Mouse (Mus musculus) midbrain, embryonic 11.5 days (tissue): ENCODE measurements around the gene Il17f. TPM values are rescaled to one million over a fixed set of nuclear protein-coding genes. Genes with fewer than 3 reads are reported as not detected.
"Not testable (repeated sequence)": the region's sequence is repeated elsewhere in the genome, so short reads cannot be mapped to it uniquely, and the experiment has no call there.

Source experiments
- ATAC-seq: fragments of 200-750 bp; cut with Nextera tagmentation; 2 replicates; pipeline ENCODE4 v1.8.0; 2017; ENCODE audit warnings: moderate TSS enrichment, moderate library complexity; ENCODE audit not compliant: low FRiP score
- DNase-seq: peaks from one replicate; pipeline ENCODE4 v3.0.0; 2015; ENCODE audit warnings: low spot score; ENCODE audit errors: missing footprints
- H3K27ac ChIP-seq: fragments of 300-500 bp; sonication (generic); 2 replicates; pipeline ENCODE4 v1.5.1; 2014; ENCODE audit warnings: low read depth, low read length
- H3K27me3 ChIP-seq: fragments of 300-500 bp; sonication (generic); 2 replicates; pipeline ENCODE4 v1.6.1; 2014; ENCODE audit warnings: mild to moderate bottlenecking, low read length, moderate library complexity, mixed read lengths; ENCODE audit not compliant: control insufficient read depth, insufficient read depth
- H3K36me3 ChIP-seq: fragments of 300-500 bp; sonication (generic); 2 replicates; pipeline ENCODE4 v1.6.1; 2014; ENCODE audit warnings: mild to moderate bottlenecking, low read length, moderate library complexity, mixed read lengths; ENCODE audit not compliant: control insufficient read depth, insufficient read depth
- H3K4me1 ChIP-seq: fragments of 300-500 bp; sonication (generic); 2 replicates; pipeline ENCODE4 v1.6.1; 2014; ENCODE audit warnings: low read length; ENCODE audit not compliant: control insufficient read depth, insufficient read depth
- H3K4me2 ChIP-seq: fragments of 300-500 bp; sonication (generic); 2 replicates; pipeline ENCODE4 v1.6.1; 2014; ENCODE audit warnings: mild to moderate bottlenecking, moderate library complexity
- H3K4me3 ChIP-seq: fragments of 300-500 bp; sonication (generic); 2 replicates; pipeline ENCODE4 v1.5.1; 2014; ENCODE audit warnings: low read depth, low read length
- H3K9ac ChIP-seq: fragments of 300-500 bp; sonication (generic); 2 replicates; pipeline ENCODE4 v1.6.1; 2014; ENCODE audit warnings: low read length
- H3K9me3 ChIP-seq: fragments of 300-500 bp; sonication (generic); 2 replicates; pipeline ENCODE4 v1.6.1; 2016; ENCODE audit warnings: low read length; ENCODE audit not compliant: control insufficient read depth
- WGBS: fragments of 180-500 bp; shearing (Covaris S2); extraction: QIAGEN DNeasy Blood & Tissue Kit; methylation state at CpG from one replicate; pipeline ENCODE4 v1.1.7; 2014; 5-methylcytosine and 5-hydroxymethylcytosine counted together
- polyA plus RNA-seq: library from polyadenylated mRNA; unstranded; fragments of >200 nt; fragmentation: Nextera tagmentation; extraction: Ambion mirVana; gene quantifications from 2 replicates; pipeline ENCODE4 v1.2.1, GENCODE M21; 2014

Il17f gene
- polyA plus RNA-seq = 0.14 TPM in 1 of 2 replicates, not detected in the other

DNA sequence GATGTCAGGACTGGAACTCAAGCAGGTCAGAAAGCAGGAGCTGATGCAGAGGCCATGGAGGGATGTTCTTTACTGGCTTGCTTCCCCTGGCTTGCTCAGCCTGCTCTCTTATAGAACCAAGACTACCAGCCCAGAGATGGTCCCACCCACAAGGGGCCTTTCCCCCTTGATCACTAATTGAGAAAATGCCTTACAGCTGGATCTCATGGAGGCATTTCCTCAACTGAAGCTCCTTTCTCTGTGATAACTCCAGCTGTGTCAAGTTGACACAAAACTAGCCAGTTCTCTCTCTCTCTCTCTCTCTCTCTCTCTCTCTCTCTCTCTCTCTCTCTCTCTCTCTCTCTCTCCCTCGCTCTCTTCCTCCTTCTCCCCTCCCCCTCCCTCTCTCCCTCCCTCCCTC is at the start of gene Il17f:
Il17f (minus strand) TSS at position 101 of the 400 bp plus-strand sequence.
- not testable (repeated sequence) for H3K4me2 ChIP-seq, DNase-seq, H3K36me3 ChIP-seq, H3K27ac ChIP-seq, H3K4me1 ChIP-seq, ATAC-seq, H3K9me3 ChIP-seq, H3K9ac ChIP-seq, H3K27me3 ChIP-seq, H3K4me3 ChIP-seq
- WGBS = 85% methylated on average over 1 of the region's 1 CpGs

DNA sequence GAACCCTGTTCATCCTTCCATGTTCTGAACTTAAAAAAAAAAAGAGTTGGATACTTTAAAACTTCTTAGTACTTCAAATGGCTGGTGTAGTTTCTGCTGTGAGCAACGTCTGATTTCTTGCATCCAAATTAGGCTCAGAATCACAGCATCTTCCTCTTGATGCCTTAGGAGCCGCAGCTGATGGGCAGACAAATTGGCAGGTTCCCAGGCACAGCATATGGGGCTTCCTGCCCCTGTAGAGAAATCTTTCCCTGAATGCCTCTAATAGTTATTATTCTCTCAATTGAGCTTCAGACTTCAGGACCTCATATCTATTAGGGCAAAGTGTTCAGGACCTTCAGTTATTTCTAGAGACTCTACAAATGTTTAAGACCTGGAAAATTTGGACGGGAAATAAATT is 49.5 kb upstream of the Il17f start:
- 83% methylated on average over 3 of the region's 3 CpGs for WGBS
- Histone ChIP-seq H3K9ac (no peak overlapping the region), H3K9me3 (no peaks in the 10 kb centered on the region), H3K4me2 (no peak overlapping the region), H3K4me1 (0 out of 2 replicates have a peak, but pooled peaks cover under 1% of the 10 kb centered on the region), H3K27me3 (no peaks in the 10 kb centered on the region), H3K27ac (no peak overlapping the region), H3K4me3 (no peak overlapping the region), H3K36me3 (no peaks in the 10 kb centered on the region)
- DNase-seq = no peak
- ATAC-seq = no peak

DNA sequence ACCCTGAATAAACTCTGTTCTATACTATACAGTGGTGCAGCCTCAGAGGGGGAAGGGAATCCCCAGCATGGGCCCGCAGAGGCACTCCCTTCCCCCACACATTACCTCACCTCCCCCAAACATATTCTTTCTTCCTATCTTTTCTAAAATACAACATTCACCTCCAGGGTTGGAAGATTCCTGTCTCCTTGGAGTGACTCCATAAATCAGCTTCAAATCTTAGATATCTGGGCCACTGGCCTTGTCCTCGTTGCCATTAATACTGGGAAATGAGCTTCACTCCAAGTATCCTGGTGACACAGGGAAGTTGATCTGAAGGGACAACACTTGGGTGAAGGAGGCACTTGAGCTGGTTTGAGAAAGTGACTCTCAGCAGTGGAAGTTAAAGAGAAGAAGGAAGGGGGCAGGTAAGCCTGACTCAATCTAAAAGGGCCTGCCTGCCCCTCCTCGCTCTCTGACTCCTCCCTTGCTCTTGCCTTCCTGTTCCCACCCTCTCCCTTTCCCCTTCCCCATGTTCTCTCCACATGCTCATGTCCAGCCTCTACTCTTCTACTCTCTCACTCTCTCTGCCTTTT is 46.2 kb upstream of the Il17f start:
- H3K4me2 ChIP-seq = no peak overlapping the region
- 88% methylated on average over 3 of the region's 3 CpGs for WGBS

DNA sequence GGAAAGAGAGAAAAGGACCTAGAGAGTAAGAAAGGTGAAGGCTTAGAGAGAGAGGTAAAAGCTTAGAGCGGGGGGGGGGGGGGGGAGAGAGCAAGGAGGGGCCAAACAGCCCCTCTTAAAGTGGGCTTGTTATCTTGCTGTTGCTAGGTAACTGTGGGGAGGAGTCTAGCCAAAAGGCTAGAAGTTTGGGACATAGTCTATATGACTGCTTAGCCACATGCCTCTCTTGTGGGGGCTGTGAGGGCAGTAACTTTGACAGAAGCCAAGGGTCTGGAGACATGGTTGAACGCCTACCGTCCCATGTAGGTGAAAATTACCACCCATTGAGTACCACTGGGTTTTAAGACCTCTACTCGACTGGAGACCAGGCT is 42.7 kb upstream of the Il17f start:
- WGBS = 85% methylated on average over 4 of the region's 4 CpGs
- Histone ChIP-seq H3K27ac (no peak overlapping the region), H3K9ac (no peak overlapping the region), H3K36me3 (no peaks in the 10 kb centered on the region), H3K4me2 (no peak overlapping the region), H3K27me3 (no peaks in the 10 kb centered on the region), H3K4me3 (no peak overlapping the region), H3K9me3 (no peaks in the 10 kb centered on the region), H3K4me1 (no peaks in the 10 kb centered on the region)
- ATAC-seq (no peak), DNase-seq (no peak)

More for the DNA sequence above, 46.2 kb upstream of the Il17f start:
- Histone ChIP-seq H3K27ac (no peak overlapping the region), H3K4me1 (no peaks in the 10 kb centered on the region), H3K36me3 (no peaks in the 10 kb centered on the region), H3K9me3 (no peaks in the 10 kb centered on the region), H3K27me3 (no peaks in the 10 kb centered on the region), H3K4me3 (no peak overlapping the region), H3K9ac (no peak overlapping the region)
- ATAC-seq (no peak), DNase-seq (peak; percentile 64)

DNA sequence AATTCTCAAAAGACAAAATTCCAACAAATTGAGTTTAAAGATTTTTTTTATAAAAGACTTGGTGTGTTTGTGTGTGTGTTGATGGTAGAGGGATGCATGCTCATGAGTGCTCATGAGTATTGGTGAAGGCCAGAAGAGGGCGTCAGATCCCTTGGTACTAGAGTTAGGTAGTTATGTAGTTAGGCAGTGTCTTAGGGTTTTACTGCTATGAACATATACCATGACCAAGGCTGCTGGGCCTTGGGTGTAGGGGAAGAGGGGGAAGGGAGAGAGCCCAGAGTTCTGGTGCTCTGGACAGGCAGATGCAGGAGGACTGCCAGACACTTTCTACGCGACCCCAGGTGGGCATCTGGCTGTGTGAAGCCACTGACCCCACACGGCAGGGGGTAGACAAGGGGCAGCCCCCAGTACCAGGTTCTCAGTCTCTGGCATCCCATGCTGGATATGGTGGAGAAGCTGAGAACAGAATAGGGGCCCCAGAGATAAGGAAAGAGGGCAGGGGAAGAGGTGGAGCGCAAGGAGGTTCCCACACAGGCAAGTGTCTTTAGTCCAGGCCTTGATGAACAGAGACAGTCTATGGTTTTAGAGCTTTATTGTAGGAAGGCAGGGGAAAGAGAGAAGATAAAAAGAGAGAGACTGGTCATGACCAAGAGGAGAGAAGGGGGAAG is 42.2 kb upstream of the Il17f start:
- no peak for ATAC-seq

DNA sequence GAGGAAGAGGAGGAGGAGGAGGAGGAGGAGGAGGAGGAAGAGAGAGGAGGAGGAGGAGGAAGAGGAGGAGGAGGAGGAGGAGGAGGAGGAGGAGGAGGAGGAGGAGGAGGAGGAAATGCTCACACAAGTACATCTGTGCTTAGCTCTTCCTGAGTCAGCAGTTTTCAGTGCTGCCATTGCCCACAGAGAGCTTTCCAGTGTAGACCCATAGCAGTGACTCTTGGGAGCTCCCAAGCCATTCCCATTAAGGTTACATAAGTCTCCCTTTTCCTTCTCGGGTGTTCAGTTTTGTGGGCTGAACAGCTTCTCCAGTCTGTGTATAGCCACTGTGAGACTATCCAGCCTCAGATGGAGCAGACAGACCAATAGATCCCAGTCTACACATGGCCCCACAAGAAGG is 40.1 kb upstream of the Il17f start:
- 92% methylated on average over 1 of the region's 1 CpGs for WGBS
- ATAC-seq (no peak), DNase-seq (peak; percentile 51)
- H3K9me3 ChIP-seq = no peaks in the 10 kb centered on the region
- no peak overlapping the region for H3K4me3 ChIP-seq
- H3K27ac ChIP-seq = no peak overlapping the region
- H3K27me3 ChIP-seq = no peaks in the 10 kb centered on the region
- H3K4me1 ChIP-seq = no peaks in the 10 kb centered on the region
- H3K36me3 ChIP-seq = no peaks in the 10 kb centered on the region
- no peak overlapping the region for H3K4me2 ChIP-seq
- no peak overlapping the region for H3K9ac ChIP-seq

More for the DNA sequence above, 42.2 kb upstream of the Il17f start:
- peak; percentile 75 for DNase-seq
- Histone ChIP-seq H3K4me3 (no peak overlapping the region), H3K27me3 (no peaks in the 10 kb centered on the region), H3K9ac (no peak overlapping the region), H3K9me3 (no peaks in the 10 kb centered on the region), H3K4me2 (no peak overlapping the region), H3K4me1 (no peaks in the 10 kb centered on the region), H3K36me3 (no peaks in the 10 kb centered on the region), H3K27ac (no peak overlapping the region)
- WGBS = 73% methylated on average over 5 of the region's 5 CpGs

DNA sequence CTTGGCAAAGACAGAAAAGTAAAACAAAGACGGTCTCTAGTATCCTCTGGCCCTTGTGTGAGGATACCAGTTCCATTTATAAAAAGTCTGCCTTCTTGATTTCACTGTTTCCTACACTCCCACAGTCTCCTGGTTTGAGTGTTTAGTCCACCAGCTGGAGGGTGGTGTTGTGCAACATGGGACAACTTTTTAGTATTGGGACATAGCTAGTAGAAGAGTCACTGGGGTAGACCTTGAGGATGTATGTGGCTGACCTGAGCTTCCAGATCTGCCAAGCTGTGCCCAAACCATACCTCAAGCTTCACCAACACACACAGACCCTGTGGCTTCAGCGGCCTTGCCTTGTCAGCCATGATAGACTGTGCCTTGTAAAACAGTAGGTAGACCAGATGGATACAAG is 37.6 kb upstream of the Il17f start:
- DNase-seq (peak; percentile 39), ATAC-seq (no peak)
- 89% methylated on average over 2 of the region's 2 CpGs for WGBS
- Histone ChIP-seq H3K9me3 (no peaks in the 10 kb centered on the region), H3K4me2 (no peak overlapping the region), H3K4me3 (no peak overlapping the region), H3K27ac (no peak overlapping the region), H3K9ac (no peak overlapping the region), H3K4me1 (no peaks in the 10 kb centered on the region; the same call in 1 of the 2 replicates), H3K36me3 (no peaks in the 10 kb centered on the region), H3K27me3 (no peaks in the 10 kb centered on the region)

DNA sequence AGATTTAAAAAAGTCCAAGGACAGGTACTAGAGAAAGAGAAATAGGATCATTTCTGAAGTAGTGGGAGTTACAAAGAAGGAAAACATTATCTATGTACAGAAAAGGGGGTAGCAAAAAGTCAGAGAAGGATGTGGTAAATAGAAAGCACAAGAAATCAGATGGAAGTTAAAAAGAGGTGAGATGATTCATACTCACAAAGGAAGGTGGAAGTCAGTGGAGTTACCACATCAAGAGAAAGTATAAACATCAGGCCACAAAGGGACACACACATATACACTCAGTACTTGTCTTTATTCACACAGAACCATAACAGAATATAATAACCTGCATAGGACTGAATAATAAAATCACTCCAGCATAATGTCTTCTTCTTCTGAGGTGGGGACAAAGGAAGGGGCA is 34.6 kb upstream of the Il17f start:
- Histone ChIP-seq H3K9ac (no peak overlapping the region), H3K9me3 (no peaks in the 10 kb centered on the region), H3K36me3 (no peaks in the 10 kb centered on the region), H3K4me3 (no peak overlapping the region), H3K4me2 (no peak overlapping the region), H3K27me3 (no peaks in the 10 kb centered on the region), H3K4me1 (no peaks in the 10 kb centered on the region; the same call in 1 of the 2 replicates), H3K27ac (no peak overlapping the region)
- ATAC-seq = no peak
- DNase-seq = peak; percentile 10

DNA sequence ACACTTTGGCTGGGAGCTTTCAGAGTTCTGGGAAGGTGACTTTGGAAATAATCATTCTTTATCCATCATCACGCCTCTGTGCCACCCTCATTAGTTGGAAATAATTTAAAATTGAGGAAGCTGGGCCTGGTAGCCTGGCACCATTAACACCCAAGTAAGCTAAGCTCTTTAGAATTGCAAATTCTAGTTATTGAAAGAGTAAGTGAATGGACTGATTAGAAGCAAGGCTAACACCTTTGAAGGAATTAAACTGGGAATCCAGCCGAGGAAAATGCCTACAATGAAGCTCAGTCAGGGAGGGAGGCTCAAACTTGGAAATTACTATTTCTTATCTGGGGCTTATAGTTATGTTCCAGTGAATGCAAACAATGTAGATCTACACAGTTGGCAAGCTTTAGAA is 33.5 kb upstream of the Il17f start:
- DNase-seq = peak; percentile 73
- no peak overlapping the region for H3K9ac ChIP-seq
- H3K4me1 ChIP-seq = no peaks in the 10 kb centered on the region; the same call in 1 of the 2 replicates
- H3K4me3 ChIP-seq = no peak overlapping the region
- ATAC-seq = no peak
- H3K36me3 ChIP-seq = no peaks in the 10 kb centered on the region
- H3K4me2 ChIP-seq = no peak overlapping the region
- no peaks in the 10 kb centered on the region for H3K9me3 ChIP-seq
- H3K27me3 ChIP-seq = no peaks in the 10 kb centered on the region
- 19% methylated on average over 2 of the region's 2 CpGs for WGBS
- no peak overlapping the region for H3K27ac ChIP-seq
